Mouse (Mus musculus): ENCODE measurements around the gene Prkar2a.

Prkar2a gene

GRCm38 (mm10) chr9:108691846-108692225, 2.7 kb downstream of the Prkar2a start:
- peak; percentile 92 for DNase-seq (ENCODE audit: extremely low read depth, insufficient read length, low spot score)

GRCm38 (mm10) chr9:108692226-108693041, 3.3 kb downstream of the Prkar2a start:
- peak; percentile 78 for DNase-seq (ENCODE audit: extremely low read depth, insufficient read length, low spot score)

GRCm38 (mm10) chr9:108693946-108694345, 4.8 kb downstream of the Prkar2a start:
- DNase-seq (ENCODE audit: extremely low read depth, insufficient read length, low spot score), result no peak

- no peak for DNase-seq (ENCODE audit: extremely low read depth, insufficient read length, low spot score)
These were observed 5.4 kb downstream of the Prkar2a start for GRCm38 (mm10) chr9:108694533-108694932.

GRCm38 (mm10) chr9:108702476-108702875, 13.4 kb downstream of the Prkar2a start:
- no peak for DNase-seq (ENCODE audit: extremely low read depth, insufficient read length, low spot score)

GRCm38 (mm10) chr9:108703373-108704110, 14.4 kb downstream of the Prkar2a start:
- no peak for DNase-seq (ENCODE audit: extremely low read depth, insufficient read length, low spot score)

GRCm38 (mm10) chr9:108704591-108704990, 15.5 kb downstream of the Prkar2a start:
- no peak for DNase-seq (ENCODE audit: extremely low read depth, insufficient read length, low spot score)

- DNase-seq (ENCODE audit: extremely low read depth, insufficient read length, low spot score), result no peak
These were observed 18.1 kb downstream of the Prkar2a start for GRCm38 (mm10) chr9:108707212-108707611.

GRCm38 (mm10) chr9:108708833-108709232, 19.7 kb downstream of the Prkar2a start:
- DNase-seq (ENCODE audit: extremely low read depth, insufficient read length, low spot score), result no peak

- DNase-seq (ENCODE audit: extremely low read depth, insufficient read length, low spot score), result no peak
These were observed 21.7 kb downstream of the Prkar2a start for GRCm38 (mm10) chr9:108710767-108711166.

GRCm38 (mm10) chr9:108716199-108716598, 27.1 kb downstream of the Prkar2a start:
- DNase-seq (ENCODE audit: extremely low read depth, insufficient read length, low spot score), result no peak

- no peak for DNase-seq (ENCODE audit: extremely low read depth, insufficient read length, low spot score)
These were observed 34.6 kb downstream of the Prkar2a start for GRCm38 (mm10) chr9:108723751-108724150.

- DNase-seq (ENCODE audit: extremely low read depth, insufficient read length, low spot score), result no peak
These were observed 37.0 kb downstream of the Prkar2a start for GRCm38 (mm10) chr9:108726116-108726515.

GRCm38 (mm10) chr9:108729050-108729449, 39.9 kb downstream of the Prkar2a start:
- DNase-seq (ENCODE audit: extremely low read depth, insufficient read length, low spot score), result no peak

GRCm38 (mm10) chr9:108732462-108732861, 43.3 kb downstream of the Prkar2a start:
- DNase-seq (ENCODE audit: extremely low read depth, insufficient read length, low spot score), result no peak

GRCm38 (mm10) chr9:108734626-108735025, 45.5 kb downstream of the Prkar2a start:
- DNase-seq (ENCODE audit: extremely low read depth, insufficient read length, low spot score), result no peak

GRCm38 (mm10) chr9:108739239-108739638, 50.1 kb downstream of the Prkar2a start:
- DNase-seq (ENCODE audit: extremely low read depth, insufficient read length, low spot score), result peak; percentile 61

- no peak for DNase-seq (ENCODE audit: extremely low read depth, insufficient read length, low spot score)
These were observed 50.9 kb downstream of the Prkar2a start for GRCm38 (mm10) chr9:108740062-108740461.

GRCm38 (mm10) chr9:108742048-108742447, 52.9 kb downstream of the Prkar2a start:
- no peak for DNase-seq (ENCODE audit: extremely low read depth, insufficient read length, low spot score)

GRCm38 (mm10) chr9:108746876-108747499, 57.9 kb downstream of the Prkar2a start:
- DNase-seq (ENCODE audit: extremely low read depth, insufficient read length, low spot score), result no peak

- DNase-seq (ENCODE audit: extremely low read depth, insufficient read length, low spot score), result no peak
These were observed 58.6 kb downstream of the Prkar2a start for GRCm38 (mm10) chr9:108747694-108748093.
